Mouse (Mus musculus) erythroblast, embryonic 14.5 days (primary cell): Measurements from ENCODE around the gene Zfp219. TPM values are rescaled to one million over a fixed set of nuclear protein-coding genes. Genes with fewer than 3 reads are reported as not detected.
A peak's percentile ranks its signal among the peaks of the same experiment; 100 is the strongest.

Source experiments
- H3K27me3 ChIP-seq: 2 replicates; pipeline ENCODE4 v1.6.1; 2012; ENCODE audit warnings: inconsistent platforms; ENCODE audit not compliant: control insufficient read depth
- H3K36me3 ChIP-seq: 2 replicates; pipeline ENCODE4 v1.6.1; 2012; ENCODE audit warnings: mild to moderate bottlenecking, inconsistent platforms; ENCODE audit not compliant: control insufficient read depth
- H3K4me1 ChIP-seq: 2 replicates; pipeline ENCODE4 v1.6.1; 2012; ENCODE audit warnings: inconsistent platforms; ENCODE audit not compliant: control insufficient read depth
- H3K4me3 ChIP-seq: replicated peaks from 2 replicates; pipeline ENCODE3; 2012; ENCODE audit warnings: moderate library complexity, mild to moderate bottlenecking, inconsistent platforms
- H3K9me3 ChIP-seq: 2 replicates; pipeline ENCODE4 v1.6.1; 2012; ENCODE audit warnings: low read length, inconsistent platforms, mixed read lengths; ENCODE audit not compliant: control insufficient read depth
- GATA1 ChIP-seq: IDR thresholded peaks from 2 replicates; pipeline ENCODE4 v1.6.1; 2012; ENCODE audit warnings: low read length, inconsistent platforms, mixed read lengths
- TAL1 ChIP-seq: IDR thresholded peaks from 3 replicates; pipeline ENCODE4 v1.6.1; 2012; ENCODE audit warnings: low read length, inconsistent platforms, mixed read lengths
- polyA plus RNA-seq: library from polyadenylated mRNA; stranded (reverse); fragments of >175 nt; gene quantifications from 2 replicates; pipeline ENCODE4 v1.2.3, GENCODE M21; 2012

Zfp219 gene
- polyA plus RNA-seq, 1 experiment = 2.0 TPM

- Histone ChIP-seq H3K4me3 (peak overlapping the region; percentile 75), H3K27me3 (no peaks in the 10 kb centered on the region), H3K36me3 (peaks cover 12% of the 10 kb centered on the region), H3K4me1 (peaks cover 81% of the 10 kb centered on the region), H3K9me3 (no peaks in the 10 kb centered on the region)
- TF ChIP-seq GATA1 (no peak), TAL1 (no peak)
Observed at GRCm38 (mm10) chr14:52019051-52019589, 1.4 kb downstream of the Zfp219 start.

DNA sequence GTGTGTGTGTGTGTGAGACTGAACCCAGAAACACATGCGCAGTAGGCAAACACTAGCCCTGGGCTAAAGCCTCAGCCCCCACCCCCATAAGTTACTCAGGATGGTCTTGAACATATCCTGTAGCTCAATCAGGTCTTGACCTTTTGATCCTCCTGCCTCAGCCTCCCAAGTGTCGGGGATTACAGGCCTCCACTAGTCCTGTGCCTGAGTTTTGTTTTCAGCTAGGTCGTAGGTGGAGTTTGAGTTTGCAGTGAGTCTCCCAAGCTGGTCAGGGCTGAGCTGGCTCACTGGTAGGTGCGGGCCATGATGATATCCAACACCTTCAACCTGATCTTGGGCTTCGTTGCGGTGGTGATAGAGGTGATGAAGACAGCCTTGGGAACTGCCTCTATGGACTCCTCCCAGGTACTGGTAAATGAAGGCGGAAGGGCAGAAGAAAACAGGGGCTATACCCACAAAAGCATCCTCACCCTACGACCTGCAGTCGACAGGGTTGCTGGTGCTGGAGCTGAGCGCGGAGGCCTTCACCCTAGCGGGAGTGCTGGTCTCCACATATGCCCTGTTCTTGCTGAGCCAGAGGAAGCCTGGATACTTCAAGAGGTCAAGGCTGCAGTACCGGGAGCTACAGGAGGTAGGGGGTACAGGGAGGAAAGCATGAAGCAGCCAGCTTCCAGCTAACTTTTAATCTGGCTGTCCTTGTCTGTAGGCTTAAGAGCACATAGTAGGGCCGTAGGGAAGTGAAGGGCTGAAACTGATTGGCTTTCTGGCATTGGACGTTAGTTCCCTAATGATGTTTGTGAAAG, 2.1 kb downstream of the Zfp219 start:
- TF ChIP-seq GATA1 (no peak), TAL1 (no peak)
- peaks cover 78% of the 10 kb centered on the region for H3K4me1 ChIP-seq
- H3K9me3 ChIP-seq = no peaks in the 10 kb centered on the region
- peak overlapping the region; percentile 75 for H3K4me3 ChIP-seq
- peaks cover 12% of the 10 kb centered on the region for H3K36me3 ChIP-seq
- peaks cover 6% of the 10 kb centered on the region for H3K27me3 ChIP-seq

DNA sequence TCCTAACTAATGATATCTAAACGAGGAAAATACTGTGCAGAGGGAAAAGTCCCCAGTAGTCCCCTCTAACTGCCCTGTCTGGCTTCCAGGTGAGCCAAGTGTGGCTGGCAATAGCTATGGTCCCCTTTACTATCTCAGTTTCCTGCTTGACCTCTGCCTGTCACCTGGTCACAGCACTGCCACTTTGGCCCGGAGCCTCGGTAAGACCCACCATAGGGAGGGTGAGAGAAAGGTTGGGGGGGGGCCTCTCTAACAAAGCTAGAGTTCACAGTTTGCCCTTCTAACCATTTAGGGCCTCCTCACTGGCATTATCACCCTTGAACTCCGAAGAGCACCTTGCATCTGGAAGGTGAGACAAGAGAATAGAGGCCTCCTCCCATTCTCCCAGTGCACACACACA, 2.9 kb downstream of the Zfp219 start:
- H3K4me1 ChIP-seq = peaks cover 70% of the 10 kb centered on the region
- peaks cover 6% of the 10 kb centered on the region for H3K27me3 ChIP-seq
- peaks cover 12% of the 10 kb centered on the region for H3K36me3 ChIP-seq
- TF ChIP-seq GATA1 = no peak
- no peak for TF ChIP-seq TAL1
- no peak overlapping the region for H3K4me3 ChIP-seq
- H3K9me3 ChIP-seq = no peaks in the 10 kb centered on the region

DNA sequence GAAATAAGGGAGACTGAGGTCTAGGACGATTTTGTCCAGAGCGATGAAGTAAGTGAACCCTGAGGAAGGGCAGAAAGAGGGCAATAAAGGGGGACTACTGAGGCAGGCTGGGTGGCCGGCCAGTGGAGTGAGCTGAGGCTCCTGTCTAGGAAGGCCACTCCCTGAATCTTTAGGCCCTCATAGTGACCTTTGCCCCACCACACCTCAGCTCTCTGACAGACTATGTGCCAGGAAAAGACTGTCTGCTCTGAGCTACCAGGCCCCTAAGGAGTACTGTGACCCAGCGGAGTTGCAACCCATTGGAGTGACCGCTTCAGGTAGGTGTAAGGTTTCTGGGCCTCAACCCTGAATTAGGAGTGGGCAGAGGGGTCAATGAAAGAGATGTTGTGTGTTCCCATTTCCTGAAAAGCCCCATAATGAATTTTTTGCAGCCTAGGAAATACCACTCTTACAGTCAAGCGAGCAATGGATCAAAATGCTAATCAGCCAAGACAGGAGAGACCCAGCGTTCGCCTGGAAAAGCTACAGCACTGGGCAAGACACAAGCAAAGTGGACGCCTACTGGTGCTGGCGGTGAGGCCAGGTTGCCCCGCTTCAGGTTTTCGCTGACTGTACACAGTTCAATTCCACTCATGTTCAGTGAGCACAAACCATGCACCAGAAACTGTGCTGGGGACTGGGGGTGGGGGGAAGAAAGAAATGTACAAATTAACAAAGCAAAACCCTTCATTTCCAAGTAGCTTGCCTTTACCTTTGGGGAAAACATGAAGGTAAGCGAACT, 3.7 kb downstream of the Zfp219 start:
- H3K27me3 ChIP-seq = peaks cover 6% of the 10 kb centered on the region
- peaks cover 12% of the 10 kb centered on the region for H3K36me3 ChIP-seq
- TF ChIP-seq GATA1 = no peak
- no peak for TF ChIP-seq TAL1
- no peak overlapping the region for H3K4me3 ChIP-seq
- H3K4me1 ChIP-seq = peaks cover 61% of the 10 kb centered on the region
- no peaks in the 10 kb centered on the region for H3K9me3 ChIP-seq

DNA sequence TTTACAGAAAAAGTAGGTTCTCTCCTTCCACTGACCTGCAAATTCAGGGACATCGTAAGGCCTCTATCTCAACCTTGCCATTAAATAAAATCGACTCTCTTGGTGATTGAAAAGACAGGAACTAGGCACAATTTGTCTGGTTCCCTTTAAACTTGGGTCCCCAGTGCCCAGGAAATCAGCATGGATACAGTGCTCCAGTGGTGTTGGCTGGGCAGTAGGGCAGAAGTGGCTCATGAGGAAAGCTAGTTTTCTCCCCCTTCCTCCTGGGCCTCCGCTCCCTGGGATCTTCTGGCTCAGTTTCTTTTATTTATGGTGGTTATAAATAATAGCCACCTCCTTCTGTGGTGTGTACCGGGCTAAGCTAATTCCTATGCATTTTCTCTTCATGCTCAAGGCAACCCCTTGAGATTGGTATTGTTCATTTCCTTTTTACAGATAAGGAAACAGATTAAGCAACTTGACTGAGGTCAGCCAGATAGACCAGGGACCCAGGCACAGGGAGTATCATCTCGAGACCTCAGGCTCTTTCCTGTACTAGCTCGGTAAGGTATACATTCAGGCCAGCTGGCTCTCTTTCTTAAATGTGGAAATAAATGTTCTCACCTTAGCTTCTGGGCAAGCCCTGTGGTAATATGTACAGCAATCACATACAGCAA, 5.0 kb downstream of the Zfp219 start, which contains the start of gene Tmem253:
Tmem253 (plus strand) TSS at position 214 of the 656 bp plus-strand sequence.
- Histone ChIP-seq H3K4me3 (peak within 1 kb of the TSS; percentile 64), H3K36me3 (peaks cover 12% of the 10 kb centered on the region), H3K4me1 (peaks cover 54% of the 10 kb centered on the region), H3K27me3 (peaks cover 6% of the 10 kb centered on the region), H3K9me3 (no peaks in the 10 kb centered on the region)
- TF ChIP-seq GATA1 = no peak
- TF ChIP-seq TAL1 = no peak

GRCm38 (mm10) chr14:52014761-52015311, 5.7 kb downstream of the Zfp219 start:
- peak overlapping the region; percentile 64 for H3K4me3 ChIP-seq
- peaks cover 12% of the 10 kb centered on the region for H3K36me3 ChIP-seq
- TF ChIP-seq TAL1 (no peak), GATA1 (no peak)
- peaks cover 47% of the 10 kb centered on the region for H3K4me1 ChIP-seq
- H3K9me3 ChIP-seq = no peaks in the 10 kb centered on the region
- peaks cover 6% of the 10 kb centered on the region for H3K27me3 ChIP-seq

DNA sequence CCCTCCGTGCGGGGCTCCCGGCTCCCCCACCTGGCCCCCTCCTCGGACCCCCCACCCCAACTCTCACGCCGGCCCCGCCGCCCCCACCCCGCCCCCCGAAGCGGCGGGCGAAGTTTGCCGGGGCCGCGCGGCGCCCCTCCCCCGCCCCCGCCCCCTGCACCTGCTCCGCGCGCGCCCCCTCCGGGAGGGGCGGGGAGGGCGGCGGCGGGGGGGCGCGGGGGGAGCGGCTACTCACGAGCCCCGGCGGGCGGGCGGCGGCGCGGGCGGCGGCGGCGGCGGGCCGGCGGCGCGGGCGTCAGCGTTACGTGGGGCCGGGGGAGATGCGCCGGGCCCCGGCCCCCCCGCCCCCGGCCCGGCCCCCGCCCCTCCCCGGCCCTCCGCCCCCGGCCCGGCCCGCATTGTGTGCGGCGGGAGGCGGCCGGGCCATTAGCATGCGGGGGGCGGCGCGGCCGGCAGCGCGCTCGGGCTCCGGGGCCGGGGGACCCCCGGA, 6.2 kb downstream of the Zfp219 start:
- H3K36me3 ChIP-seq = peaks cover 15% of the 10 kb centered on the region
- peaks cover 6% of the 10 kb centered on the region for H3K27me3 ChIP-seq
- H3K4me1 ChIP-seq = peaks cover 44% of the 10 kb centered on the region
- peak overlapping the region; percentile 64 for H3K4me3 ChIP-seq
- H3K9me3 ChIP-seq = no peaks in the 10 kb centered on the region
- TF ChIP-seq TAL1 (no peak), GATA1 (no peak)

DNA sequence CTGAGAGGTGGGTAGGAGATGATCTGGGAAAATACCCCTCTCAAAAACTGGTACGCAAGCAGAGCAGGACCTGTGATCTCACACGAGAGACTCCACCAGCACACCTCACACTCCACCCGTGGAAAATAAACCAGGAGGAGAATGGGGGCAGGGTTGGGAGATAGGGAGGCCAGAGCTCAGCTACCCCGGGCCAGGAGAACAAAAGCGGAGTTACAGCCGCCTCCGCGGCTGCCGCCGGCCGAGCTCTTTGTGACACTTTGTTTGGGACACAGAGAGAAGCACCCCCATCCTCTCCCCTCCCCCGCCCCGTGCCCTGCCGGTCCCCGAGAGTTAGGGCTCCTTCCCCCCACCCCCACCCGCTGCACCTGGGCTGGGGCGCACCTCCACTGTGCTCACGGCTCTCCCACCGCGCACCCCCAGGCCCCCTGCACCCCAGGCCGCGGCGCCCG, 6.7 kb downstream of the Zfp219 start:
- peaks cover 44% of the 10 kb centered on the region for H3K4me1 ChIP-seq
- H3K9me3 ChIP-seq = no peaks in the 10 kb centered on the region
- H3K27me3 ChIP-seq = peaks cover 6% of the 10 kb centered on the region

More for the DNA sequence above, 6.7 kb downstream of the Zfp219 start:
- no peak for TF ChIP-seq TAL1
- no peak for TF ChIP-seq GATA1
- H3K36me3 ChIP-seq = peaks cover 20% of the 10 kb centered on the region
- H3K4me3 ChIP-seq = peak overlapping the region; percentile 40
